Mouse (Mus musculus) B cell, adult 2 months (primary cell): Measurements from ENCODE around the gene Cdkal1.

Experiments used
- DNase-seq, 2 experiments: peaks; one replicate each; pipeline ENCODE4 v3.0.0; 2022

Cdkal1 gene

DNA sequence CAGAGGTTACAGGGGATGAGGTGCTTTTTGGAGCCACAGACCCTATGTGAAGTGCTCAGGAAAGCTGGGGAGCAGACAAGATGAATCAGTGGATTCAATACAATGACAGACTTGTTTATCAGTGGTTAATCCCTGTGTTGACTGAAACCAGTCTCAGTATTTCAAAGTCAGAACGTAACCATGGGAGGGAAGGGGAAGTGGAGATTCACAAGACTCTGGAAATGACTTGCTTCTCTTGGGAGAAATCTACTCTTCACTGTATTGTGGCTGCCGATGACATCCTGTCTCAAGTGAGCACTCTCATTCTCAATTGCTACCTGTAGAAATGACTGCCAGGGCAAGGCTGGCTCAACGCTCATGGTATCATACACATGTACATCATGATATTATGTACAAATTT, 371.5 kb downstream of the Cdkal1 start:
- DNase-seq: no peak

DNA sequence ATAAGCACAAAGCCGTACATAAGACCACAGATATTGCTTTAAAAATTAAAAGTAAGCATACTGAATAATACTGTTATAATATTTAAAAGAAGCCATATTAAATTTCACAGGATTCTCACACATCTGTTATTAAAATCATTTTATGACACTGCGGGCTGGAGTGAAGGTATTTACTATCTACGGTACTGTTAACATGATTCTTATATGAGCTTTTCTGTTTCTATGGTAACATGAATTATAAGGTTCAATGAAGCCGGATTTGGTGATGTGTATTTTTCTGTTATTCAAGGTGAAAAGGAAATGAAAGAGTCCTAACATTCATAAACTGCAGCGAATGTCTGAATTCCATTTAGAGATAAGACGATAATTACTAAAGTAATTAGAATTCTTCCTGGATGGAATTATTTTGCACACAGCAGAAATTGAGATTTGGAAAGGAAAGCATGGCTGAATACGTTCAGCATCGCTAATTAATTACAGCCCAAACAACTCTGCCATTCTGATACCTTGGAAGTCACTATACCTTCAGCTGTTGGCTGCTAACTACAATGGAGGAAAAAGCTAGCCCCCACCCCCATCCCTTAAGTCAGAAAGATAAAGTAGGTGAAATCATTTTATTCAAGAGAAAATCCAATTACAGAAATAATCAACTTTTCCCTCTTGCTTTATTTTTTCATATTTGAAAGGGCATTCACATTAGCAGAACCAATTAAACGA, 373.2 kb downstream of the Cdkal1 start:
- DNase-seq: no peak

DNA sequence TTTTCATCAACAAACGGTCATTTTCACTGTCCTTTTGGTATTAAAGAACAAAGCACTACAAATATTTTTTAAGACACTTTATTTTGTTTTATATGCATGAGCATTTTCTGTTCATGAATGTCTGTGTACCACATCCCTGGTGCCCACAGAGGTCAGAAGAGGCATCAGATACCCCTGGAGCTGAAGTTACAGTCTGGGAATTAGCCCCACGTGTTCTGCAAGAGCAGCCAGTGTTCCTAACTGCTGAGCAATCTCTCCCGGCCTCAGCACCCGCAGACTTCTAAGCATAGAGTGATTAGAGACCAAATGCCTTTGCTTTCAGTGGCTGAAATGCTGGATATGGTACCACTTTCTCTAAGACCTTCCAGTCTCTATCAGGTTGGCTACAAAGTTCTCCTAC, 379.1 kb downstream of the Cdkal1 start:
- DNase-seq: no peak

DNA sequence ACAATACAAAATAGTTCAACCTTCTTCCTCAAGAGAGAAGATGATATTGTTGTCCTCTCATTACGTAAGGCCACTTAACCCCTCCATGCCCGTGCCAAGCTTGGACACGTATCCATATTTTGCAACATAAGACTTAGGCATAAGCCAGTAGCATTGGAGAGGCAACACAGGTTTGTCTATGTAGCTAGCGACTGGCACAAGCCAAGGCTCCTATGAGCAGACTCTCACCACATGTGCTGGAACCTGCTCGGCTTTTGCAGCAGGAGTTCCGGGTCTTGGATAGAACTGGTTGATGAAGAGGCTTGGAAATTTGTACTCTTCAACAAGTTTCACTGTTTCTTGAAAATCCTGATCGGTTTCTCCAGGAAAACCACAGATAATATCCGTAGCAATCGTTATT, 381.2 kb downstream of the Cdkal1 start:
- no peak for DNase-seq

DNA sequence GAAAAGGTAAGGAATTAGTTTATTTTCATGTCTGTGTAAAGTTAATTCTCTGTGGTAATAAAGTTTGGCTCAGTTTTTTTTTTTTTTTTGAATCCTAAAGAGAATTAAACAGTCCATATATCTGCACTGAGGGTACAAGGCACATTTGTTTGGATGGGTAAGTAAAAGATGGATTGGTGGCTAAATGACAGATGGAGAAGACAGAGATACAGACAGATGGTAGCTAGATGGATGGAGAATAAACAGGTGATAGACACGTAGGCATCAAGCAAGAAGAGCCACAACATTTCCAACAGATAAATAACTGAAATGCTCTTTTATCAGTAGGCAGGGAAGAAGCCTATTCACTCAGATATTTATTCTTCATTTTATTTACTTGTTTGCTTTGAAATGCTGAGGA, 381.7 kb downstream of the Cdkal1 start:
- DNase-seq: no peak

DNA sequence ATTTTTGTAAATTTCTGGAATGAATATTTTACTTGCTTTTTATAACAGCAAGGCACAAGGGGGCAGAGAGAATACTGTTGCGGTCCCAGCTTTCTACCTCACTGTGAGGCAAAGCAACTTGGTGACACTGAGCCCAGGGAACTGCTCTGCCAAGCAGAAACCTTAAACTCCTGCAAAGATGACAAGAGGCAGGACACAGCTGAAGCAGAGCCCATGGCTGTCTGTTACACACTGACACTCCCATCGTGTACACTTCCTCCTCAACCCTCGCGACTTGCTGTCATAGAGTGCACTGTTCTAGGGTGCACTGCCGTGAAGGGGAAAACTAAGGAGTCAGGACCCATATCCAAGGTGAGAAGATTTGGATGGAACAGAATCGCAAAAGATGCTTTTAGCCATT, 393.2 kb downstream of the Cdkal1 start:
- no peak for DNase-seq

DNA sequence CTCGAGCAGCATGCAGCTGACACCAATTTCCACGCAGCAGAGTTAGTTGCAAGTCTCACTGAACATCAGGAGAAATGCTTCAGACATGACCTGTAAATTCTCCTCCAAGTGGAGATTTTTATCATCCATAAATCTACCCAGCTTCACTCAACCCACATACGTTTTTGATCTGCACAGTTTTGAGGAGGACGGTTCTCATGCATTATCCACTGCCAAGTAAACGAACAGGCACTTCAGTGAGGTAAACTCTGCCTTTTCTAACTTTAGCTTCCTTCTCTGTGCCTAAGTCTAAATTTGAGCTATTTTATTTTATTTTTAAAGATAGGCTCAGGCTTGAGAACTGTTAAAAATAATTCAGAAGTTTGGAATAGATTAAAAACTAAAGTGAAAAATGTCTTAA, 394.7 kb downstream of the Cdkal1 start:
- DNase-seq: no peak

DNA sequence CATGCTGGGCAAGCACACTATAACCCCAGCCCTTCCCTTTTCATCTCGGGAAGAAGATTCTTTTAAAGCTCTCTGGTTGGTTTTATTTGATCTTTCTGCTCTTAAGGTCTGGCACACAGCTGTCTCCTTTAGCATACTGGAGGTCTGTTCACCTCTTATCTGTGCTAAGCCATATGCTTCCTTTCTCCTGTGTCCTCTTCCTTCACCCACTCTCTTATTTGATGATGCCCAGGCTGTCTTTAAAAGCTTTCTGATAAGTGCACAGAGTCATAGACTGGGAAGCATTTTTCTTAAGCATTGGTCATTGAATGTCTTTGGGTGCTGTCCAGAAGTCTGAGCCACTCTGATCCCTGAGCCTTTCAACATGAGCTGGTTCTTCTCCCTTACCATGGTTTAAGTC, 397.1 kb downstream of the Cdkal1 start:
- DNase-seq: no peak

DNA sequence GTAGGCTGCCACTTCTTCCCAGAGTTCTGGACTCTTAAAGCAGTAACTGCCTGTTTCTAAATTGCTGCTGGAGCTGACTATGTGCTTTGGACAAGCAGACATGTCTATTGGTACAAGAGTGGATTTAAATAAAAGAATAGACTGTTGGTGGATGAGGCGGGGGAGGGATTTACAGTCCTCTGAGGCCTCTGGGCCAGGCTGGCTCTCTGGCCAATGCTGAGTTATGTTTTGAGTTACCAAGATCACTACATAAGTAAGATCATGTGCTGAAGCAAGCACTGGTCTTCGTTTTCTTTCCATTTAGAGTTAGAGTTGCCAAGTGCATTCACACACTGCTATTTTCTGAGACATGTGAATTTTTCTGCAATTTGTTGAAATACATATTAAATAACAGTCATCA, 418.4 kb downstream of the Cdkal1 start:
- no peak for DNase-seq

DNA sequence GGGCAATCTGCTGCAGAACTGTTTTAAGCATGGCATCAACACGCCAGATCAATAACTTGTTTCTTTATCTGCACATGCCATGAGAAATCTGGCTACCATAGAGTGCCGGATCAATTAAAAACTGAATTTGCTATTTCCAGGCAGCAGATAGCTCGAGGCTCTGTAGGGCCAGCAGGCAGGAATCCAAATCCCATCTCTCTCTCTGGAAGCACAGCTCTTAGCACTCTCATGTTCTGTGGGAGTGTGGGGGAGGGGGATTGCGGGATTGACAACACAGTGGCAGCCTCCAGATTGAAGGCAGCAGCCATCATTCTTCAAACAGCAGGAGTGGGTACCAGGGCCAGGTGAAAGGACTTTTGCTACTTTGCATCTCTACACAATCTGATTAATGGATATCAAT, 420.7 kb downstream of the Cdkal1 start:
- DNase-seq: no peak

DNA sequence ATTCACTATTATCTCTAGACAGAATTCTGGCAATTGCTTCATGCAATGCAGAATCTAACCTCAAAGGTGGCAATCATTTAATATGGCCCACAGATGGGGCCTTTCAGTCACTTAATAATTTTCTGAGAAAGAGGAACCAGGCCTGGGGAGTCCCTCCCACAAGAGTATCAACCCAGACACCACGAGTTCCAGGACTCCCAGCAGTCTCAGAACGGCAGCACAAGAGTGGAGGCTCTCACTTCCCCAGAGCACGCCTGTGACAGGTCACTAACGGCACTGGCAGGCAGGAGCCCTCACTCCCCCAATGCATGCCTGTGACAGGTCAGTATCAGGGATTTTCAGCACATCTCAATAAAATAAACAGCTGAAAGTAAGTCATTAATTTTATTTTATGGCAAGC, 424.6 kb downstream of the Cdkal1 start:
- peak; percentile 44 to 54 for DNase-seq

DNA sequence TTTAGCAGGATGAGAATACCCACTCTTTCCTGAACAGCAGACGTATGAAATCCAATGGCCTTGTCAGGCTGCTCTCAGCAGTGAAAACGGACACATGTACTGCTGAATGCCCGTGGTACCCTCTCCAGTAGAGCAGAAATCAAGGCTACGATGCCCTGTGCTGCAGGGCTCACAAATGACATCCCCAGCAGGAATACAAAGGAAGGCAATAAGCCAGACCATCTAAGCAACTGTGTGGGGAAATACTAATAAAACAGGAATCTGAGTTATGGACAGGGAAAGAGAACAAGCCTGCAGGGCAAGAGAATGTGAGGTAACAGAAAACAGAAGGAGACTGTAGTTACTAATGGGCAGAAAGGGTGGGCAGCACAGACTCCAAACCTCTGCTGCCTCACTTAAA, 425.6 kb downstream of the Cdkal1 start:
- DNase-seq: no peak

DNA sequence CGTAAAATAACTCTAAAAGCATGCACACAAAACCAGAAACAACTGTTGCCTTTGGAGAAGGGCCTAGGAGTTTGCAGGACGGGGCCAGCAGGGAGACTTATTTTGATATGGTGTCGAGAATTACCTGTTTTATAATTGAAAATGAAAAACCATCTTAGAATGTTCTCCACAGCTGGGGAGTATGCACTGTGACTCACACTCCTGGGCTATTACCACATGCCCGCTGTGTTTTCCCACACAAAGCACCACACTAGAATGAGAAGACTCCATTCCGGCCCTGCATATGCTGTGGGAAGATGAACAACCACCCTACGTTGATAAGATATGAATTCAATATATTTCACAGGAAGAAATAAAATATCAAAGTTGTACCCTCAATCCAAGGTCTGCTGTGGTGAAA, 426.3 kb downstream of the Cdkal1 start:
- DNase-seq: no peak

DNA sequence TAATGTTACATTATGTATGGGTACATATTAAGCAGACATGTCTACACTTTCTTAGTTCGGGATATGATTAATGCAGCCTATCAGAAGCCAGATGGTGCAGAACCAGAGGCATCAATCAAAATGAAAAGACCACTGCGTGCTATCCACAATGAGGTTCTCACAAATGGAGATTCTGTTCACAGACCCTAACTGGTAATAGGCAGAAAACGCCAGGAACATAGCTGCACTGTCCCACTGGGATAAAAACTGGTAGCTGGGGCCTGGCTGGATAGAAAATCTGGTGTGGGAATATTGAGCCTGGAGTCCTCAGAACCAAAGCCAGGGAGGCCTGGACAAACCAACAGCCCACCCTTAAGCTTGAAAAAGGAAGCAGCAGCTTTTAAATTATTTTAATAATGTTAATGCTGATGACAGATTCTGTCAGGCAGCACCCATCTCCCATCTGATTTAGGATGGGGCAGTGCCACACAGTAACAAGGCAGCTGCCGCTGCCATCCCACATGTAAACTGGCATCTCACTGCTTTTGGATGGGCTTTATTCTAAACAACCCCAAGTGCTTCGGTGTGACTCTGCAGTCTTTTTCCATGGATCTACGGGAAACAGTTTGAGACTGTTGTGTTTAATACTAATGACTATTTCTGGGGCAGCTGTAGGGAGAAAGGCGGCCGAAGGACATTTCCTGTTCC, 438.9 kb downstream of the Cdkal1 start:
- no peak for DNase-seq

DNA sequence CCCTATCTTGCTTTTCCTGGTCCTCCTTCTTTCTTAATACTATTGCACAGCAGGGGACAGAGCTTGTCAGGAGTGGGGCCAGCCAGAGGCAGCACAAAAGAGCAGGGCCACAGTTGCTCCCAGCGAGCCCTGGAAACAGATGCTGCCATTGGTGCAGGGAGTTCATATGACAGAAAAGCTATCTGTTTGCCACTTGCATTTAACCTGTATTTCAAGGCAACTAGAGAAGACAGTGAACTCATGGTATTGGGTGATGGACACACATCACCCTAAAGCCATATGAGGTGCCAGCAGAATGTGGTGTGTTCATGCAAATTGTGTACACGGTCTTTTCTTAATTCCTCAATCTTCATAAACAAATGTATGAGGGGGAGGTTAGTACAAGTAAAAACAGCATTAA, 439.5 kb downstream of the Cdkal1 start:
- no peak for DNase-seq

DNA sequence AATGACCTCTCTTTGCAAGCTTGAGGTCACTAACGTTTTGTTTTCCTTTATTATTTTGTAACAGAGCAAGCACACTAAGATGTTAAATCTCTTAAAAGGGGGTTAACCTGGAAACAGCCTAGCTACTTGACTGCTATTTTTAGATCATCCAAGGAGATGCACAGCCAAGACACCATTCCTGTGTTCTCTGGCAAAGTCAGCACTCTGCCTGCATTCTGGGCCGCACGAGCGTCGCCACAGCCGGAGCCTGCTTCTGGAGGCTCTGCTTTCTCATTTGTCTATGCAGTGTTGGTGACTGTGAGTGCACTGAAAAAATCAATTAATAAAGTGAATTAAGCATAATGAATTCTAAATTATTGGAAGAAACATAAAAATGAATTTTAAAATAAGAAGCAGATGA, 440.6 kb downstream of the Cdkal1 start:
- no peak for DNase-seq

DNA sequence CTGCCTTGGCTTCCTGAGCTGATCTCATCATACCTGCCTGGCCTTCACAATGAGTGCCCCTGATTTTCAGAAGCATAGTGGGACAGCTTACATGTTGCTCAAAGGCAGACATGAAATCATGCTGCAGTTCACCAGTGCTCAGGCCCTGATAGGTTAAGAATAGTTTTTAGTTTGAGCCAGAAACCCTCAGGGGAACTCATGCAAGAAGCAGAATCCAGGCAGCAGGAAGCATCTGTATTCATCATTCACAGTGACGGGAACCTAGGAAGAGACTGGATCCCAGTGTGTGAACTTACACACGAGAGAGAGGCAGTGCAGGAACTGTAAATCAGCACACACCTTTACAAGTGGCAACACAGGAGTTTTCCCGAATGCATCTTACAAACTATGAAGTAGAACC, 441.0 kb downstream of the Cdkal1 start:
- no peak for DNase-seq

DNA sequence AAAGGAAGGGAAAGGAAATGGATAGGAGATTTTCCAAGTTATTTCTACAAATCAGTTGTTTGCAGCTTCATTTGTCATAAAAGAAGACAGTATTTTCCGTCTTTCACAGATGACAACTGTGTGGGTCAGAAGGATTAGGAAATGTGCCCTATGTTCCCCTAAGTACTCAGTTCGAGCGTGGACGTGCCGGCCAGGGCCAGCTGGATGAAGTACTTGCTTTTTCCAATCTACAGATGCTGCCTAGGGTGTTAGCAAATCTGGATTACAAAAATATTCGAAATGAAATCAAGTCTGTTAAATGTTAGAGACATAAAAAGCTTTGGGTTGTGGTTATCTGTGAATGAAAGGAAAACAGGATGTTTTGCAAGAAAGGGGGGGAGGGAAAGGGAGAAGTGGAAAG, 444.3 kb downstream of the Cdkal1 start:
- DNase-seq: no peak

DNA sequence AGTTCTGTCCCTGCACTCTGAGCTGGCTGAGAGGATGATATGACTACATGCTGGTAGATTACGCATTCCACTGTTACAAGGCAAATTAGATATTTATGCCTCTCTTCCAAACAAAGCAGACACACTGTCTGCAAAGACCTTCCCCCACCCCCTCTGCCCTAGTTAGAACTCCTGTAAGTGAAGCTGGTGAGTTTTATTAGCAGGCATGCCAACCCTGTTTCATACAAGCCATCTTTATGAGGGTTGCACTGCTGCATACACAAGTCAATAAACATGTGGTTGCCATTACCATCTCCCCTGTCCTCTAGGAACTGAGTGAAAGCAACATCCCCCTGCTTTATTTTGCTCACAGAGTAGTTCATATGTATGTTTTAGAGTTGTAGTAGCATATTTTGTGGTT, 447.9 kb downstream of the Cdkal1 start:
- no peak for DNase-seq

DNA sequence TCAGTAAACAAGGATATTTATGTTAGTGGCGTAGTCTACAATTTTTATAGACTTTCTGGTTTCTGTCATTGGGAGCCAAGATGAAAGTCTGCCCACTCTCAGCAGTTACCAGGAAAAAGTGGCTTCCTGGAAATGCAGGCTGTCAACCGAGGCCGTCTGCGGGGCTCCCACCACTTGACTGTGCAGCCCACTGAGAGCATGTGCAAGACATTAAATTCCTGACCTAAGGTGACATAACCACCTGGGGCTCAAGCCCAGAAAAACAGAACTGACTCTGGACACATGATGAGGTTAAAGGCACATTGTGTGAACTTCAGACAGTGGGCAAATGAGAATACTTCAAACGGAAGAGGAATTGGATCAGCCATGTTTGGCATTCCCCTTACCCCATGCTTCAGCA, 450.2 kb downstream of the Cdkal1 start:
- DNase-seq: no peak

DNA sequence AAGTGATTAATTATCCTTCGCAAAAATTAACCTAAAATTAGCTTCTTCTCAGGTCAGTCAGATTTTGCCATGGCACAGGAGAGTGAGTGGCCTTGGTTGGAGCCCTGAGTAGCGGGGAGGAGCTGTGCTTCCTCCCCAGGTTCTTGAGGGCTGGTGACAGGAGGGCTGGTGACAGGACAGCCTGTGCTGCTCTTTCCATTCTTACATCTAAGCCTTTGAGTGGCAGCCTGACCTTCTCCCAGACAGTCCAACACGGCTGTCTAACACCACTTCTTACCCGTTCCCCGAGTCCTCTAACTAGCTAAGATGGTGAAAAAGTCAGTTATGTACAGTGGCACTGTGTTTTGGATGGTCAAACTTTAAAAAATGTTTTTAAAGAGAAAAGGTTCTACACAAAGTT, 452.3 kb downstream of the Cdkal1 start:
- no peak for DNase-seq

DNA sequence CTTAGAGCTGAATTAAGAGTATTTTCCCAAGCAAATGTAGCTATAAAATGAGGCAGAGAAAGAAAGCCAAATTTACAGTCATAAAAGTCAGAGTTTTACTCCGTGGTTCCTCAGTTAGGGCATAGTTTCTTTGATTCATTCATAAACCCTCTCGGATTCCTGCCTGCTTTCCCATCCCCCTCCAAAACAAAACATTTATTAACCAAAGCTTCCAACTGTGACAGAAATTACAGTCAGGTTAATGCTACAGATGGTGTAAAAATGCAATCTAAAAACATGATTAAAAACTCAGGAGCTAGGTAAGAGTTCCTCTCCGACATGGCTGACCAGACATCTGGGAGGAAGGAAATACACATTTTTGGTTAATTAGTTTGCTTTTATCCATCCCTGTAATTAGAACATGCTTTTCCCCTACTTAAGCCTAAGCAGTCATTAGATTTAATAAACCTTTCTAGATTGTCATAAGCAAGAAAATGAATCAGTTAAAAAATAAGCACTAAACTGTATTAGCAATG, 452.9 kb downstream of the Cdkal1 start:
- no peak for DNase-seq

DNA sequence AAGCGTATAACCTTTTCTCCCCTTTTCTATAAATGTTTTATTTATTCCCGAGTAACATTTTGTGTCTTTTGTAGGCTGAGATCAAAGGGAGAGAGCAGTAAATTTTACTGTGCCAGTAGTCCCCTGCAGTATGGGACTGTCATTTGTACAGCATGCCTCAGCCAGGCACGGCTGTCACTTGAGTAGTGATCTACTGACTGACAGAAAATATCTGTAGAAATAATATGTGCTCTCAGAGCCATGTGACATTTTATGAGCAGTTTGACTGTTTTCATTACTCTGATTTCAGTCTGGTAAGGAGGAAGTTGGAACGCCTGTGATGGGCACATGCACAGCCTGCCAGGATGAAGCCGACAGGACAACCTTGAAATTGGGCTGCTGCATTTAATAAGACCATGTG, 455.6 kb downstream of the Cdkal1 start:
- no peak for DNase-seq

DNA sequence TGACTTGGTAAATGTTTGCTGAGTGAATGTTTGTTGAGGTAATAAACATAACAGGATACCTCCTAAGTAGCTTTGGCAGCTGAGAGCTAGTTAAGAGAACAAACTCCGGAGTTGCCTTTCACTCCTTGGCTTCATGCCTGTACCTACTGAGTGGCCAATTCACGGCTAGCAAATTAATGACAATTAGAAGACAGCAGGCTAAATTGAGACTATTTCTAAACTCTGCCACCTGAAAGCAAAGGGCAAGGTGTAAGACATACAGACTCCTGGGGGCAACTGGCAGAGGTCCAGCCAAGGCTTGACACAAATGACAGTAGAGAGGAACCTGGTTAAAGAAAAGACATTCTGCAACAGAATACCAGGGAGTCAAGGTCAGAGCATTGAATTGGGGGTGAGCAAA, 457.0 kb downstream of the Cdkal1 start:
- DNase-seq: no peak

DNA sequence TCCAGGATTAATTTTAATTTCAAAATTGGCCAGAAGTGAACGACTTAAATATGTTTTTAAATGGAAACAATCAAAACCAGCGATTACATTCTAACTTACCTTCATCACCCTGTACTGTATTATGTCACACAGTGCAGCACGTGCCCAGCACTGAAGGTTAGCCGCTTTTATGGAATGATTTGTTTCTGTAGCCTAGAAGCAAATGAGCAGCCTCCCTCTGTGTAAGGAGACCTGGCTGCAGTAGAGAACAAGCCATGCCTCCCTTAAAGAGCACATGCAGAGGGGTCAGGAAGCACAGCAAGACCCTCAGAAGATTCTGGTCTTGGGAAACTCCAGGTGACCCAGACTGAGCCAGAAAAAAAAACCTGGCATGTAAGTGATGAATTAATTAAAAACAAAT, 459.8 kb downstream of the Cdkal1 start:
- DNase-seq: no peak
